Mouse (Mus musculus) WW6 (cell line): ENCODE results near the gene Mstn.

Experiments used
- DNase-seq: peaks from one replicate; pipeline ENCODE4 v3.0.0-alpha.2; 2013; ENCODE audit warnings: low read depth, low spot score

Mstn gene

GRCm38 (mm10) chr1:53061340-53061739, at the start of gene Mstn:
Gene Mstn (plus strand): TSS chr1:53061640.
- no peak for DNase-seq

- no peak for DNase-seq
Measured at GRCm38 (mm10) chr1:53014716-53015115, 46.7 kb upstream of the Mstn start.

GRCm38 (mm10) chr1:53015606-53016005, 45.8 kb upstream of the Mstn start:
- DNase-seq, result no peak

- DNase-seq, result no peak
Measured at GRCm38 (mm10) chr1:53018746-53019505, 42.5 kb upstream of the Mstn start.

GRCm38 (mm10) chr1:53020079-53020478, 41.4 kb upstream of the Mstn start, which contains the start of gene 1700019D03Rik:
Gene 1700019D03Rik (minus strand): TSS chr1:53020179.
- no peak for DNase-seq

- DNase-seq, result no peak
Measured at GRCm38 (mm10) chr1:53032550-53032949, 28.9 kb upstream of the Mstn start.

GRCm38 (mm10) chr1:53037443-53037871, 24.0 kb upstream of the Mstn start:
- DNase-seq, result no peak

GRCm38 (mm10) chr1:53049763-53050427, 11.5 kb upstream of the Mstn start:
- no peak for DNase-seq

- no peak for DNase-seq
Measured at GRCm38 (mm10) chr1:53053087-53054022, 8.1 kb upstream of the Mstn start.

GRCm38 (mm10) chr1:53059106-53059505, 2.3 kb upstream of the Mstn start:
- no peak for DNase-seq

GRCm38 (mm10) chr1:53060499-53060898, 941 bp upstream of the Mstn start:
- no peak for DNase-seq

- DNase-seq, result no peak
Measured at GRCm38 (mm10) chr1:53061871-53062608, 600 bp downstream of the Mstn start.

- no peak for DNase-seq
Measured at GRCm38 (mm10) chr1:53063921-53064320, 2.5 kb downstream of the Mstn start.

GRCm38 (mm10) chr1:53069726-53070514, 8.5 kb downstream of the Mstn start:
- DNase-seq, result no peak

- DNase-seq, result no peak
Measured at GRCm38 (mm10) chr1:53070664-53071175, 9.3 kb downstream of the Mstn start.

GRCm38 (mm10) chr1:53076656-53077055, 15.2 kb downstream of the Mstn start:
- DNase-seq, result no peak

- DNase-seq, result no peak
Measured at GRCm38 (mm10) chr1:53079876-53080275, 18.4 kb downstream of the Mstn start.

GRCm38 (mm10) chr1:53080603-53081002, 19.2 kb downstream of the Mstn start:
- no peak for DNase-seq

- no peak for DNase-seq
Measured at GRCm38 (mm10) chr1:53085256-53085655, 23.8 kb downstream of the Mstn start.

GRCm38 (mm10) chr1:53085991-53086390, 24.6 kb downstream of the Mstn start:
- DNase-seq, result no peak
